Mouse (Mus musculus) thymus, postnatal 25 days (tissue): Measurements from ENCODE around the gene Creb3l4.
"Not testable (repeated sequence)": the region's sequence is repeated elsewhere in the genome, so short reads cannot be mapped to it uniquely, and the experiment has no call there.

Source experiments
- DNase-seq: peaks from one replicate; pipeline ENCODE4 v3.0.0; 2022

The Creb3l4 gene

DNA sequence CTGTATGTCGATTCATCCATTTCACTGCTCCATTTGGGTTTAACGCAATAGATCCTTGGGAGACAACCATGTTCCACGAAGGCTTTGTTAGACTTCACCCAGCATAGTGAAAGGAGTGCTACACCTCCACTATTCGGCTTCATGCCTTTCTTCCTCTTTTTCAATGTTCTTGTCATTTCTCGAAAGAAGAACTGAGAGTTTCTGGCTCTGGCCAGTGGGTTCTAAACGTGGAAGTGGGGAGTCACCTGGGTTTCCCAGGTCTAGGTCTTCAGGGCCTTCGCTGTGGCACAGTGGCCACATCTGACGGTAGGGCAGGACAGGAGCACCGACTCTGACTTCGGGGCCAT, 21.3 kb upstream of the Creb3l4 start:
- no peak for DNase-seq

DNA sequence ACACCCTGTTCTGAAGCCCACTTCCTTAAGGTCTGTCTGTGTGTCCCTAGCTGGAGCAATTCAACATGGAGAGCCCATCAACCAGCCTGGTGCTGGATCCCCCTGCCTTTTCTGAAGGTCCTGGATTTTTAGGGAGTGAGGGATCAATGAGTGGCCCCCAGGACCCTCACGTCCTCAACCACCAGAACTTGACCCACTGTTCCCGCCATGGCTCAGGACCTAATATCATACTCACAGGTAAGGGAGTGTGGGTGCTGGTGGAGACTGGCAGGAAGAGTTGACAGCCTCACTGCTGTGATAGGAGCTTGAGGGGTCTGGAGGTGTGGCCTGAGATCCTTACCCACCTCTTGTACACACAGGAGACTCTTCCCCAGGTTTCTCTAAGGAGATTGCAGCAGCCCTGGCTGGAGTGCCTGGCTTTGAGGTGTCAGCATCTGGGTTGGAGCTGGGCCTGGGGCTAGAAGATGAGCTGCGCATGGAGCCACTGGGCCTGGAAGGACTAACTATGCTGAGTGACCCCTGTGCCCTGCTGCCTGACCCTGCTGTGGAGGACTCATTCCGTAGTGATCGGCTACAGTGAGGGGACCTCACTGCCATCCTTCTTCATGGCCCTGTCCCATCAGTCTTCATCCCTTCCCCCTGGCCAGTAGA, 19.9 kb upstream of the Creb3l4 start:
- no peak for DNase-seq

DNA sequence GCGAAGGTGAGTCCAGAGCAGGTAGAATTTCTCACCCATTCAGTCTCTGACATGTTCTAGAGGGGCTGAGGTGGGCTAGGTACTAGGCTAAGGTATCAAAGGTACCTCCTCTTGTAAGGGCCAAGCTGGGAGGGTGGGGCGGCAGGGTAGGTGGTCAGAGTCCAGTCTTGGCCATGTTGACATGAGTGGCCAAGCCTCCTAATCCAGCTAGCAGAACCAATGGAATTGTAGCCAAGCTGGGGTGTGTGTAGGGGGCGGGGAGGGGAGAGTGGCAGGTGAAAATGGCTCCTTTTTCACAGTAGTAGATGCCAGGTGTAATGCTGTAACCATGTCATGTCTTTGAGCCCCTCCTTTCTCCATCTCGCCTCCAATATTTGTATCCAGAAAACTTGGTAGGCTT, 15.2 kb upstream of the Creb3l4 start:
- DNase-seq: no peak

GRCm38 (mm10) chr3:90256731-90257530, 13.6 kb upstream of the Creb3l4 start:
- DNase-seq: no peak

DNA sequence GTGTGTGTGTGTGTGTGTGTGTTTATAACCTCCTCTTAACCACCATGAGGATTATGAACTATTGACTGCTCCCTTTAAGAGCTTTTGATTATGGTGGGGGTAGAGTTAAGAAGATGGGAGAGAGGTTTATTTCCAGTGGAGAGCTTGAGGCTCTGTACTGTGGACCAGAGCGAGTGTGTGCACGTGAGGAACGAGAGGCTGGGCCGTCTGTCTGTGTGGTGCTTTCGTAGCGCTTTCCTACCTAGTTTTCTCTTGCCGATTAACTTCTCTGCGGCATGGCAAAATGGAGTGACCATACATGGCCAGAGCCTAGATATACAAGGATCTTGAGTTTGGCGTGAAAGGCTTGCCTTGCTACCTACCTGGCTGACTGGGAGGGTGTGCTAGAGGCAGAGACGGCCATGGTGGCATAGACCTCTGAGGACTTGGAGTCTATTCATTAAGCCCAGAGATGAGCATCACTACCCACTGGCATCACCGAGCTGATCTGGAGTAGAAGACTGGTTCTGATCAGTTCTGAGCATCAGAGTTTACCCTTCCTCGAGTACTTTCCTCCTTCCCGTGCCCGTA, 12.6 kb upstream of the Creb3l4 start:
- DNase-seq: no peak

DNA sequence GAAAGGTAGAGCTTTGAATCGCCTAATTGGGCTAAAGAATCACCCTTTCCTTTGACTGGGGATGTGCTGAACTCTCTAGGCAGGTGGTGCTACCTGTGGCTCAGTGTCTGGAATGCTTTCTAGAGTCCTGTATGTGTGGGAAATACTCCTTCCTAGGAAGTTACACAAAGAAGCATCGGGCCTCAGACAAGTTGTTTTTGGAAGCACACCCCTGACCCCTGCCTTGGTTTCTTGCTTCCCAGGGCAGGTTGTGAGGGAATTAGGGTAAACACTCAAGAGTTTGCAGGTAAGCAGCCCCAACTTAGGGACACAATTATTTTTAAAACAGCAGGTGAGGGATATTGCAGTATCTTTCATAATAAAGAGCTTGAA, 11.9 kb upstream of the Creb3l4 start:
- DNase-seq: no peak

DNA sequence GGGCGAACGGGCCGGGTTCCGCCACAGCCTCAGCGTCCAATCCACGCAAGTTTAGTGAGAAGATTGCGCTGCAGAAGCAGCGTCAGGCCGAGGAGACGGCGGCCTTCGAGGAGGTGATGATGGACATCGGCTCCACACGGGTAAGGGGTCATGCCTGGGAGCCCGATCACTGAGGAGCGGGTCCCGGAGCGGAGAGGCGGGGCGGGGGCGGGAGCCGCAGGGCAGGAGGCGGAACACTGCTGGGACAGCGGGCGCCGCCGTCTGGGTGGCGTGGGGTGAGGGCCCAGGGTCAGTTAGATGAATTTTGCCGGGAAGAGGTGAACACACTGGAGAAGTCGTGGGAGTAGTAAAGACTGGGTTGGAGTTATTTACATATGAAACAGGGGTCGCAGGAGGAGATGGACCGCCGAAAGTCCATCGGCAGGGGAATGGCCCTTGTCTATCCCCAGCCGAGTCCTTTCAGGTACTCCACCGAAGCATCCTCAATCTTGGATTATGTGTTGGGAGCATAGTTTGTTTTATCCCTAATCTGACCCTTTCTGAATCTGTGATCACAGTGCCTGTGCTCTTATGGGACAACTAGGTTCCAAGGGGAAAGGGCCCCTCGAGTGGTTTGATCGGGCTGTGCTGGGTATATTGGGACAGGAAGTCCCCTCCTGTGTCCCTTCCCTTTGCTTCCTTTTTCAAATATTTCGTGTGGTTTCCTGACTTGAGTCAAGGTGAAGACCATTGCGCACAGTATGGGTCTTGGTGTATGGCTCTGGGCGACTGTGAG, 11.3 kb upstream of the Creb3l4 start:
- DNase-seq: peak; percentile 34

DNA sequence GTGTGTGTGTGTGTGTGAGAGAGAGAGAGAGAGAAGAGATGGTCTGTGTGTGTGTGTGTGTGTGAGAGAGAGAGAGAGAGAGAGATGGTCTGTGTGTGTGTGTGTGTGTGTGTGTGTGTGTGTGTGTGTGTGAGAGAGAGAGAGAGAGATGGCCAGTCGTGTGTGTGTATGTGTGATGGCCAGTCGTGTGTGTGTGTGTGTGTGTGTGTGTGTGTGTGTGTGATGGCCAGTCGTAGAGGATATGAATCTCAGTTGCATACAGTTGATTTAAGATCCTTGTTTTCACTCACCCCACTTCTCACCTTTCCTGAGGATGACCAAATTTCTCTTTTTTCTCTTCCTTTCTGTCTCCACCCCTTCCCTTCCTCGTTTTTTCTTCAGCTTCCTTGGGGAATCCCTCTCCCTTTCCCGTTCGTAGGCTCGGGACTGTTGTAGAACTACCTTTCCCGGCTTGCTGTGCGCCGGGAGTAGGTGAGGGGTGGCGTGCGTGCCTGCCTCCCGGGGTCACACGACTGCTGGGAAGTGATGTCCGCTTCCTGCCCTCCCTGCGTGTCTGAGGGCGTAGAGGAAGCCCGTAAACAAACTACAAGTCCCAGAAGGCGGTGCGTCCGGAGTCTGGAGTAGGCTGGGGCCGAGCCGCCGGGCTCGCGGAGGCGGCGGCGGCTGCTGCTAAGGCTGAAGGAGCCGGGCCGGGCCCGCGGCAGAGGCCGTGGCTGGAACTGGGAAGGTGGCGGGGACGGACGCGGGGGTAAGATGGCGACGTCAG, 10.5 kb upstream of the Creb3l4 start, which contains the start of gene Crtc2:
Gene Crtc2 (plus strand): TSS at position 511 of the 766 bp plus-strand sequence.
- peak; percentile 93 for DNase-seq

DNA sequence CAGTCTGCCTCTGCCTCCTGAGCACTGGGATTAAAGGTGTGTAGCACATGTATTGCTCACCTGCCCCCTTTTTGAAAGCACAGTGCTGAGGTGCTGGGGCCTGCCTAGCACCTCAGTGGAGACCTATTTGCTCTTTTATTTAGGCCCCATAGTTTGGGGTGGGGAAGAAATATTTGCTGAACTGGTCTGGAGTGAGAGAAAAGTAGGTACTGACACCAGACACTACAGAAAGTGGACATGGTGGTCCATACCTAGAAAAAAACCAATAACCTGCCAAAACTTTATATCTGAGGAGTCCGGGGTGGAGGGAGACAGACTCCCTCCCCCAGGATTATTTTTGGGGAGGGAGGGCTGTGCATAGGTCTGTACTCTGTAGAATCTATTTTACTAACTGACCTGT, 9.9 kb upstream of the Creb3l4 start:
- DNase-seq: not testable (repeated sequence)

DNA sequence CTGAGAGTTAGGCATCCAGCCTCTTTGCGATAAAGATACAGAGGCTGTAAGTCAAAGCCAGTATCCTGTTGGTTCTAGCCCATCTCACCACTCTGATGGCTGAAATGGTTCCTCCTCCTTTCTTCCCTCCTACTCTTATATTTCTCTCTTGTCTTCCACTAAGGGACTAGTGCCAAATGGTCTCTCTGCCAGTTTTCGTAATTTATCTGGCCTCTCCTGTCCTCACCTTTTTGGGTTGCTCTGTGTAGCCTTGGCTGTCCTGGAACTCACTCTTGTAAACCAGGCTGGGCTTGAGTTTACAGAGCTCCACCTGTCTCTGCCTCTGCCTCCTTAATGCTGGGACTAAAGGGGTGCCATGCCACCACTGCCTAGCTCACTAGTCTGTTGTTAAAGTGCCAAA, 9.3 kb upstream of the Creb3l4 start:
- DNase-seq: not testable (repeated sequence)

DNA sequence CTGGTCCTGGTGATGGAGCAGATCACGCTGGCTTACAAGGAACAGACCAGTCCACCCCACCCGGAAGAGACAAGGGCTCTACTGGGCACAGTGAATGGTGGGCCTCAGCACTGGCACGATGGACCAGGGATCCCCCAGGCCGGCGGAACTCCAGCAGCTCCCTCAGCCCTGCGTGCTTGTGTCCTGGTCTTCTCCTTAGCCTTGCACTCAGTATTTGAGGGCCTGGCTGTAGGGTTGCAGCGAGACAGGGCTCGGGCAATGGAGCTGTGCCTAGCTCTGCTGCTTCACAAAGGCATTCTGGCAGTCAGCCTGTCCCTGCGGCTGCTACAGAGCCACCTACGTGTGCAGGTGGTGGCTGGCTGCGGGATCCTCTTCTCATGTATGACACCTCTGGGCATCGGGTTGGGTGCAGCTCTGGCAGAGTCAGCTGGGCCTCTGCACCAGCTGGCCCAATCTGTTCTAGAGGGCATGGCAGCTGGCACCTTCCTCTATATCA, 8.5 kb upstream of the Creb3l4 start:
- DNase-seq: not testable (repeated sequence)

DNA sequence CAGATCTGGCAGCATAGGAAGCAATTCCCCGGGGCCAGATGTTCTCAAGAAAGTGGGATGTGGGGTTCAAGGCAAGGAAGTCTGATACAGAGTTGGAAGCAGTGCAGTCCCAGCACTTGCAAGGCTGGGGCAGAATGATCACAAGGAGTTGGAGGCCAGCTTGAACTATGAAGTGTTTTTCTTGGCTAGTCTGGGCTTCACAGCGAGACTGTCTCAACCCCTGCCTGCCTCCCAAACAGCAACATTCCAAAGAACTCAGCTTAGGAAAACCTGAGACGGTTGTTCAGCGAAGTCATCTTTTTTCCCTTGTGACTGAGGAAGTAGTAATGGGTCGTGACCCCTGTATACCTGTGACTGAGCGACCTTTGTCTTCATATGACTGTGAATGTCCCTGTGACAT, 7.5 kb upstream of the Creb3l4 start:
- no peak for DNase-seq

DNA sequence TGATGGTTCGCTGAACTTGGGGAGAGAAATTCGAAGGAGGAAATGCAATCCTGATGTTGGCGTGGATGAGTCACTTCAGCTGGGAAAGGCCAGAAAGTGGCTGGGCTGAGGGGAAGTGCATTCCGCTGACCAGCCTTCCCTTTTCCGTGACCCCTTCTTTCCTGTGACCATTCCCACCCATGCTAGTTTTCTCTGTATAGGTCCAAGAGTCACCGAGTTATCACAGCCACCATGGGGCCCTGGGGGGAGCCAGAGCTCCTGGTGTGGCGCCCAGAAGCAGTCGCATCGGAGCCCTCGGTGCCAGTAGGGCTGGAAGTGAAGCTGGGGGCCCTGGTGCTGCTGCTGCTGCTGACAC, 5.4 kb upstream of the Creb3l4 start:
- peak; percentile 29 for DNase-seq

DNA sequence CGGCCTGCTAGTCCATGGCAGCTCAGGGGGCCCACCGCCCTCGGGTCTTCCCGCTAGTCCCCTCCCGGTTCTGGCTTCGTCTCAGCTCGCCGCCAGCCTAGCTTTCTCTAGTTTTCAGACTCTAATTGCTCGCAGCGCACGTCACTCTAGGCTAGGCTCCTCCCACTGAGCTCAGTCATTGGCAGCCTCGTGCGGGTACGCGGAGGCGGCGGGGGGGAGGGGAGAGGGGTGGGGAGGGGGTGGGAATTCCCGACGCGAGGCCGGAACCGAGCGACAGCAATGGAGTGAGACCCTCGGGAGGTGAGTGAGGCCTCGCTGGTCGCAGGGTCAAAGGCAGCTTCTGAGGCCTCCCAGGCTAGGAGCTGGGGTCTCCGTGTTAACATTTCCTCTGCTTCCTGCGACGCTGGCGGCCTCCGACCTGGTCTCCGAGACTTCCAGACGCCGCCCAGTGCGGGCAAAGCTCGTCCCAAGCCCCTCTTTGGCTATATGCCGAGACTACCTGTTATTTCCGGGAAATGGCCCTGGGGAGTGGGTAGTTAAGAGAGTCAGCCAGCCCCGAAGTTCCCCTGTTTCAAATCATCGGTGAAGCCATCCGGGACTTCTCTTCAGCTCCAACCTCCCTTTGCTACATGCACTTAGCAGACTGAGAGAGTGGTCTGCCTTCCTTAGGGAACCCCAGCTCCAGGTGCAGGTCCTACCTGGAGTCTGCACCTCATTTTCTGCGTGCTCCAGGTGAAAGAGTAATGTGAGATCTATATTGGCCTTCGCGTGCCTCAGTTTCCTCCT, 4.8 kb upstream of the Creb3l4 start, which contains the start of gene Slc39a1:
Gene Slc39a1 (plus strand): TSS at position 213 of the 786 bp plus-strand sequence.
- DNase-seq: peak; percentile 93

GRCm38 (mm10) chr3:90247630-90247959, 4.3 kb upstream of the Creb3l4 start:
- DNase-seq: no peak

- DNase-seq: no peak
Measured at GRCm38 (mm10) chr3:90245406-90245805, 2.1 kb upstream of the Creb3l4 start.

GRCm38 (mm10) chr3:90241669-90242358, 1.5 kb downstream of the Creb3l4 start:
- DNase-seq: no peak

DNA sequence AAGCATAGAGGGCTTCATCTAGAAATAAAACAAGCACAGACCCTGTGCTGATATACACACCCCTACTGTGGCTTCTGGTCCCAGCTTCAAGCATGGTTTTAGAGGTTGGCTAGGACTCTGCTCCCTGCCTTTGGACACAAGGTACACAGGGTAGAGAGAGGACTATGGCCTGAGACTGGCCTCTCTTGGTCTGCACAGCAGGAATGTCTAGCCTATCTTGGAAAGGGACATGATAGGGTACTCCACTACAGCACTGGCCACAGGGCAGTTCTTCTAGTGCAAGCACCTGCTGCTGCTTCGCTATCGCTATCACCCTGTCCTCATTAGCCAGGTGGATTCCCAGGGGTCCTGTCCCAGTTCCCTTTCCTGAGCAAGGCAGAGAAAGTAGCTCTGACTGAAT, 2.1 kb downstream of the Creb3l4 start:
- no peak for DNase-seq

DNA sequence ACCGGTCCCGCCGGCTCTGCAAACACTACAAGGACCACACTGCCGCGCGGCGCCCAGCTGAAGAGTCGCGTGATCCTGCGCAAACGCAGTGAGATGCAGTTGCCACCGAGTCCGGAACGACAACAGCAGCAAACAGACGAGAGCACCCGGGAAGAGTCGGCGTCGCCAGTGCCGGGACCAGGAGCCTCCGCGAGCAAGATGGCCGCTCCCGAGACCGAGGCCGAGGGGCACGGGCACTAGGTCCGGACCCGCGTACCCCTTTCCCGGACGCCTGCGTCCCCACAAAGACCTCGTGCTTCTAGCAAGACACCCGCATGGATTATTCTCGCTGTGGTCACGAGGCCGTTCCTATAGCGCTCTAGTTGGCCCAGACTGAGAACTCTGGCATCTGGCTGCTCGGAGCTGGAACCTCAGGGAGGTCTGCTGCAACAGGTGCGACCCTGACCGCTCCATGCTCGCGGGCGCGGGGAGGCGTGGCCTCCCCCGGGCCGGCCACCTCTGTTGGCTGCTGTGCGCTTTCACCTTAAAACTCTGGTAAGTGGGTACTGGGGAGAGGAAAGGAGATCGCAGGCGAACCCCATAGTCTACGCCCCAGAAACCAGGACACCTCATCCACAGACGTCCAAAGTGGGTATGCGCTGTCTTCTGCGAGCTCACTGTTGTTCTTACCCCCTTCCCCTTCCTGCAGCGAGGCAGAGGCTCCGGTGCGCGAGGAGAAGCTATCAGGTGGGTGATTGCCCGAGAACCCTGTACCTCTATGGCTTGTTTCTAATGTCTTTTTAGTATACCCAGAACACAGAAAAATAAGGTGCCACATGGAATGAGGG, 11.6 kb downstream of the Creb3l4 start, which contains the start of gene Jtb:
Gene Jtb (plus strand): TSS at position 91 of the 827 bp plus-strand sequence.
- DNase-seq: peak; percentile 92

DNA sequence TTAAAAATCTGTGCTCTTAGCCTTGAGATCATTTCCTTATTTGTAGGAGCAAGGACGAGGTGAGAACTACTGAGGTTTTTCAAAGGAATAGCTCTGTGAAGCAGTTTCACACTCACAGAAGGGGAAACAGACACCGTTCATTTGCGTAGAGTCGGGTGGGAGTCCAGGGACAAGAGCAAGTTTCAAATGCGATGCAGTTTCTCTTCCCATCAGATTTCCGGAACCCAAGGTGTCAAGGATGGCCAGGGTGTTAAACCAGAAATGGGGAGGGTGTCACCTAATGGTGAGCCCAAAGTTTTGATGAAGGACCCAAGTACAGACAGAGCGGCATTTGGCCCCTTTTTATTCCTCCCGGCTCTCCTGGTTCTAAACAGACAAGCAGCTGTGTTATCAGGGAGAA, 12.2 kb downstream of the Creb3l4 start:
- no peak for DNase-seq
